Mouse (Mus musculus): ENCODE results near the gene H2-DMb2. TPM values are rescaled to one million over a fixed set of nuclear protein-coding genes. Genes with fewer than 3 reads are reported as not detected.

Gene H2-DMb2
- polyA plus RNA-seq, 1 experiment = not detected

DNA sequence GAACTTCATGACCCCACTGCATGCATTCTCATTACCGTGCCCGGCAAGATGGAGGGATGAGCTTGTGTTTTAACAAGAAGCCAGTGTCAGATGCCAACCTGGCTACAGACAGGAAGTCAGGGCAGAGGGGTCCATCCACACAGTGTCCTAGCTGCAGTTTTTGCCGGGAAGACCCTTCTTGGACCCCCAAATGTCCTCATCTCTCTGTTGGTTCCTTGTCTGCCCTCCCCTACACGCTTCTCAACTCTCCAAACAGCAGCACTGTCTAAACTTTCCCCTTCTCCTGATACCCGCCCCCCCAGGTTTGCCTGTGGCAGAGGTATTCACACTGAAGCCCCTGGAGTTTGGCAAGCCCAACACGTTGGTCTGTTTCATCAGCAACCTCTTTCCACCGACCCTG is 5.5 kb upstream of the H2-DMb2 start:
- Histone ChIP-seq H3K27me3 (ENCODE audit: control insufficient read depth, insufficient read depth, low read length, poor library complexity, severe bottlenecking) (no peaks in the 10 kb centered on the region), H3K9me3 (replicated peaks; ENCODE audit: control insufficient read depth, insufficient read depth, low read length, poor library complexity, severe bottlenecking) (no peaks in the 10 kb centered on the region), H3K4me3 (ENCODE audit: low read depth, low read length) (no peak overlapping the region), H3K4me1 (ENCODE audit: control insufficient read depth, insufficient read depth, low read length) (no peaks in the 10 kb centered on the region), H3K9ac (ENCODE audit: low read depth, poor library complexity, severe bottlenecking) (no peak overlapping the region), H3K36me3 (ENCODE audit: control insufficient read depth, insufficient read depth, low read length, poor library complexity, severe bottlenecking) (no peaks in the 10 kb centered on the region), H3K27ac (ENCODE audit: insufficient read depth, low read length) (no peak overlapping the region)
- TF ChIP-seq EP300 (IDR thresholded peaks at IDR 0.05; ENCODE audit: insufficient read depth, low read depth, low read length) = no peak

DNA sequence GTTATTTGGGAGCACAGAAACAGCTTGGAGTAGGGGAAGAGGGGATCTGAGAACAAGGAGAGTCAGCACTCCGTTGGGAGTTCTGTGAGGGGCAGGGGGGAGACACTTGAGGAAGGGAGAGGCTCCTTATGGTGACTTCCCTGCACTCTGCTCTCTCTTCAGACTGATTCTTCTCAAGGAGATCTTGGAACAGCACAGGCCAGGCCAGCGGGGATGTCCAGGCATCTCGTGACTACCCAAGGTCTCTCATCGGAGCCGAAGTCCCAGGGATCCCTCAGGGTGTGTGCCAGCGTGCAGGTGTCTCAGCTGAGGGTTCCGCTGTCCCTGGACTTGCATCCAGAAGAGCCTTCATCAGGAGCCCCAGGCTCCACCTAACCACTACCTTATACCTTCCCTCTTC is 4.5 kb upstream of the H2-DMb2 start:
- TF ChIP-seq EP300 (IDR thresholded peaks at IDR 0.05; ENCODE audit: insufficient read depth, low read depth, low read length) = no peak
- no peak for TF ChIP-seq CTCF (IDR thresholded peaks at IDR 0.05; ENCODE audit: low read depth, low read length)
- TF ChIP-seq POLR2A (IDR thresholded peaks at IDR 0.05; ENCODE audit: insufficient read depth, low read length) = no peak
- no peak overlapping the region for H3K9ac ChIP-seq (ENCODE audit: low read depth, poor library complexity, severe bottlenecking)
- H3K36me3 ChIP-seq (ENCODE audit: control insufficient read depth, insufficient read depth, low read length, poor library complexity, severe bottlenecking) = no peaks in the 10 kb centered on the region
- no peaks in the 10 kb centered on the region for H3K4me1 ChIP-seq (ENCODE audit: control insufficient read depth, insufficient read depth, low read length)
- H3K4me3 ChIP-seq (ENCODE audit: low read depth, low read length) = no peak overlapping the region
- H3K9me3 ChIP-seq (replicated peaks; ENCODE audit: control insufficient read depth, insufficient read depth, low read length, poor library complexity, severe bottlenecking) = no peaks in the 10 kb centered on the region
- H3K27me3 ChIP-seq (ENCODE audit: control insufficient read depth, insufficient read depth, low read length, poor library complexity, severe bottlenecking) = no peaks in the 10 kb centered on the region
- no peak overlapping the region for H3K27ac ChIP-seq (ENCODE audit: insufficient read depth, low read length)

GRCm38 (mm10) chr17:34139416-34139815 is 3.7 kb upstream of the H2-DMb2 start:
- Histone ChIP-seq H3K4me3 (ENCODE audit: low read depth, low read length) (peak overlapping the region; percentile 31), H3K9me3 (replicated peaks; ENCODE audit: control insufficient read depth, insufficient read depth, low read length, poor library complexity, severe bottlenecking) (no peaks in the 10 kb centered on the region), H3K9ac (ENCODE audit: low read depth, poor library complexity, severe bottlenecking) (0 out of 2 replicates have a peak overlapping the region, but pooled peaks have one; percentile 6), H3K27me3 (ENCODE audit: control insufficient read depth, insufficient read depth, low read length, poor library complexity, severe bottlenecking) (no peaks in the 10 kb centered on the region), H3K36me3 (ENCODE audit: control insufficient read depth, insufficient read depth, low read length, poor library complexity, severe bottlenecking) (no peaks in the 10 kb centered on the region), H3K27ac (ENCODE audit: insufficient read depth, low read length) (no peak overlapping the region), H3K4me1 (ENCODE audit: control insufficient read depth, insufficient read depth, low read length) (no peaks in the 10 kb centered on the region)
- TF ChIP-seq CTCF (IDR thresholded peaks at IDR 0.05; ENCODE audit: low read depth, low read length) (no peak), POLR2A (IDR thresholded peaks at IDR 0.05; ENCODE audit: insufficient read depth, low read length) (no peak), EP300 (IDR thresholded peaks at IDR 0.05; ENCODE audit: insufficient read depth, low read depth, low read length) (no peak)

DNA sequence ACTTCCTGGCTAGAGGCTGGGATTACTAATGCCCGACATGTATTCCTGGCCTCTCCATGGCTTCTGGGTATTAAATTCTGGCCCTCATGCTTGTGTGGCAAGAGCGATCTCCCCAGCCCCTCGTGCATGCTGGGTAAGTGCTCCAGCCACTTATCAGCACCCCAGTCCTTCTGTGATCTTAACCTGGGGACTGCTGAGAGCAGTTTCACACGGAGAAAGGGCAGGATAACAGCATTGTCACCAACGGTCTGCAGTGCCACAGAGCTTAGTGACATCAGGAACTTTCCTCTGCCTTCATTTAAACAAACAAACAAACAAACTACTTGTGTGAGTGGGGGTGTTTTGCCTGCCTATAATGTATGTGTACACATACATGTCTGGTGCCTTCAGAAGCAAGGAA is 2.9 kb upstream of the H2-DMb2 start:
- no peak for TF ChIP-seq CTCF (IDR thresholded peaks at IDR 0.05; ENCODE audit: low read depth, low read length)
- TF ChIP-seq EP300 (IDR thresholded peaks at IDR 0.05; ENCODE audit: insufficient read depth, low read depth, low read length) = no peak
- TF ChIP-seq POLR2A (IDR thresholded peaks at IDR 0.05; ENCODE audit: insufficient read depth, low read length) = no peak
- H3K4me3 ChIP-seq (ENCODE audit: low read depth, low read length) = no peak overlapping the region
- no peaks in the 10 kb centered on the region for H3K27me3 ChIP-seq (ENCODE audit: control insufficient read depth, insufficient read depth, low read length, poor library complexity, severe bottlenecking)

DNA sequence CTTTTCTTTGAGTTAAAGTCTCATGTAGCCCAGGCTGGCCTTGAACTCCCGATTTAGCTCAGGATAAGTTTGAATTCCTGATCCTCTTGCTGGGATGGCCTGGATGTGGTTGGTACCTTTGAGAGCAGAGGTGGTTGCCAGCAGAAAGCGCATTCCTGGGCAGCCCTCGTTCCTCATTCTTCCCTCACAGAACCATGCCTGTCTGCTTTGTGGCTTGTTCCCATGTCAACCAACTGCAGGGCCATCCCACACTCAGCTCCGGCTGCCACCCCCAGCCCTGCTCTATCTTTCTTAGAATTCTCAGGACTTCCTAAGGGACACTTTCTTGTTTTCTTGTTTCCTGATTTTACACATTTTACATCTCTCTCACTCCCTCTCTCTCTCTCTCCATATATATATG is 1.7 kb upstream of the H2-DMb2 start:
- Histone ChIP-seq H3K27me3 (ENCODE audit: control insufficient read depth, insufficient read depth, low read length, poor library complexity, severe bottlenecking) (no peaks in the 10 kb centered on the region), H3K9ac (ENCODE audit: low read depth, poor library complexity, severe bottlenecking) (no peak overlapping the region)
- no peak for TF ChIP-seq POLR2A (IDR thresholded peaks at IDR 0.05; ENCODE audit: insufficient read depth, low read length)
- TF ChIP-seq CTCF (IDR thresholded peaks at IDR 0.05; ENCODE audit: low read depth, low read length) = no peak
- TF ChIP-seq EP300 (IDR thresholded peaks at IDR 0.05; ENCODE audit: insufficient read depth, low read depth, low read length) = no peak

More for the DNA sequence above, 2.9 kb upstream of the H2-DMb2 start:
- Histone ChIP-seq H3K9ac (ENCODE audit: low read depth, poor library complexity, severe bottlenecking) (no peak overlapping the region), H3K4me1 (ENCODE audit: control insufficient read depth, insufficient read depth, low read length) (no peaks in the 10 kb centered on the region), H3K9me3 (replicated peaks; ENCODE audit: control insufficient read depth, insufficient read depth, low read length, poor library complexity, severe bottlenecking) (no peaks in the 10 kb centered on the region), H3K36me3 (ENCODE audit: control insufficient read depth, insufficient read depth, low read length, poor library complexity, severe bottlenecking) (no peaks in the 10 kb centered on the region), H3K27ac (ENCODE audit: insufficient read depth, low read length) (no peak overlapping the region)

GRCm38 (mm10) chr17:34142456-34143010 is 574 bp upstream of the H2-DMb2 start:
- H3K27ac ChIP-seq (ENCODE audit: insufficient read depth, low read length) = no peak overlapping the region
- no peaks in the 10 kb centered on the region for H3K9me3 ChIP-seq (replicated peaks; ENCODE audit: control insufficient read depth, insufficient read depth, low read length, poor library complexity, severe bottlenecking)
- no peak overlapping the region for H3K9ac ChIP-seq (ENCODE audit: low read depth, poor library complexity, severe bottlenecking)
- no peaks in the 10 kb centered on the region for H3K36me3 ChIP-seq (ENCODE audit: control insufficient read depth, insufficient read depth, low read length, poor library complexity, severe bottlenecking)
- H3K4me1 ChIP-seq (ENCODE audit: control insufficient read depth, insufficient read depth, low read length) = no peaks in the 10 kb centered on the region
- no peaks in the 10 kb centered on the region for H3K27me3 ChIP-seq (ENCODE audit: control insufficient read depth, insufficient read depth, low read length, poor library complexity, severe bottlenecking)
- TF ChIP-seq POLR2A (IDR thresholded peaks at IDR 0.05; ENCODE audit: insufficient read depth, low read length) = no peak
- no peak for TF ChIP-seq EP300 (IDR thresholded peaks at IDR 0.05; ENCODE audit: insufficient read depth, low read depth, low read length)
- TF ChIP-seq CTCF (IDR thresholded peaks at IDR 0.05; ENCODE audit: low read depth, low read length) = no peak
- H3K4me3 ChIP-seq (ENCODE audit: low read depth, low read length) = no peak overlapping the region

More for the DNA sequence above, 1.7 kb upstream of the H2-DMb2 start:
- Histone ChIP-seq H3K4me1 (ENCODE audit: control insufficient read depth, insufficient read depth, low read length) (no peaks in the 10 kb centered on the region), H3K9me3 (replicated peaks; ENCODE audit: control insufficient read depth, insufficient read depth, low read length, poor library complexity, severe bottlenecking) (no peaks in the 10 kb centered on the region), H3K4me3 (ENCODE audit: low read depth, low read length) (no peak overlapping the region), H3K27ac (ENCODE audit: insufficient read depth, low read length) (no peak overlapping the region), H3K36me3 (ENCODE audit: control insufficient read depth, insufficient read depth, low read length, poor library complexity, severe bottlenecking) (no peaks in the 10 kb centered on the region)

All from ES-Bruce4 (cell line).